Mouse (Mus musculus) hindbrain, embryonic 12.5 days (tissue): Measurements from ENCODE around the gene Kif2c. TPM values are rescaled to one million over a fixed set of nuclear protein-coding genes. Genes with fewer than 3 reads are reported as not detected.
"Not testable (repeated sequence)": the region's sequence is repeated elsewhere in the genome, so short reads cannot be mapped to it uniquely, and the experiment has no call there.

ENCODE experiments used
- ATAC-seq: fragments of 200-750 bp; cut with Nextera tagmentation; 2 replicates; pipeline ENCODE4 v1.8.0; 2017; ENCODE audit warnings: moderate TSS enrichment; ENCODE audit not compliant: low FRiP score
- H3K27ac ChIP-seq: fragments of 300-500 bp; sonication (generic); 2 replicates; pipeline ENCODE4 v1.5.1; 2016; ENCODE audit warnings: mild to moderate bottlenecking
- H3K27me3 ChIP-seq: fragments of 300-500 bp; sonication (generic); 2 replicates; pipeline ENCODE4 v1.6.1; 2016; ENCODE audit warnings: mild to moderate bottlenecking
- H3K36me3 ChIP-seq: fragments of 300-500 bp; sonication (generic); 2 replicates; pipeline ENCODE4 v1.6.1; 2016; ENCODE audit warnings: mild to moderate bottlenecking
- H3K4me1 ChIP-seq: fragments of 300-500 bp; sonication (generic); 2 replicates; pipeline ENCODE4 v1.6.1; 2016
- H3K4me2 ChIP-seq: fragments of 300-500 bp; sonication (generic); replicated peaks from 2 replicates; pipeline ENCODE4 v1.6.1; 2016; ENCODE audit warnings: mild to moderate bottlenecking
- H3K4me3 ChIP-seq: fragments of 300-500 bp; sonication (generic); 2 replicates; pipeline ENCODE4 v1.5.1; 2016; ENCODE audit warnings: mild to moderate bottlenecking
- H3K9ac ChIP-seq: fragments of 300-500 bp; sonication (generic); 2 replicates; pipeline ENCODE4 v1.6.1; 2016; ENCODE audit warnings: mild to moderate bottlenecking, moderate library complexity
- H3K9me3 ChIP-seq: fragments of 300-500 bp; sonication (generic); replicated peaks from 2 replicates; pipeline ENCODE4 v1.6.1; 2016; ENCODE audit warnings: mild to moderate bottlenecking
- WGBS: fragments of 180-500 bp; shearing (Covaris S2); methylation state at CpG from one replicate; pipeline ENCODE4 v1.1.7; 2016; 5-methylcytosine and 5-hydroxymethylcytosine counted together
- polyA plus RNA-seq: library from polyadenylated mRNA; unstranded; fragments of >200 nt; fragmentation: Nextera tagmentation; extraction: Ambion mirVana; gene quantifications from 2 replicates; pipeline ENCODE4 v1.2.1, GENCODE M21; 2016

The Kif2c gene
- polyA plus RNA-seq, 1 experiment from 2014 or later = 55.6 TPM

DNA sequence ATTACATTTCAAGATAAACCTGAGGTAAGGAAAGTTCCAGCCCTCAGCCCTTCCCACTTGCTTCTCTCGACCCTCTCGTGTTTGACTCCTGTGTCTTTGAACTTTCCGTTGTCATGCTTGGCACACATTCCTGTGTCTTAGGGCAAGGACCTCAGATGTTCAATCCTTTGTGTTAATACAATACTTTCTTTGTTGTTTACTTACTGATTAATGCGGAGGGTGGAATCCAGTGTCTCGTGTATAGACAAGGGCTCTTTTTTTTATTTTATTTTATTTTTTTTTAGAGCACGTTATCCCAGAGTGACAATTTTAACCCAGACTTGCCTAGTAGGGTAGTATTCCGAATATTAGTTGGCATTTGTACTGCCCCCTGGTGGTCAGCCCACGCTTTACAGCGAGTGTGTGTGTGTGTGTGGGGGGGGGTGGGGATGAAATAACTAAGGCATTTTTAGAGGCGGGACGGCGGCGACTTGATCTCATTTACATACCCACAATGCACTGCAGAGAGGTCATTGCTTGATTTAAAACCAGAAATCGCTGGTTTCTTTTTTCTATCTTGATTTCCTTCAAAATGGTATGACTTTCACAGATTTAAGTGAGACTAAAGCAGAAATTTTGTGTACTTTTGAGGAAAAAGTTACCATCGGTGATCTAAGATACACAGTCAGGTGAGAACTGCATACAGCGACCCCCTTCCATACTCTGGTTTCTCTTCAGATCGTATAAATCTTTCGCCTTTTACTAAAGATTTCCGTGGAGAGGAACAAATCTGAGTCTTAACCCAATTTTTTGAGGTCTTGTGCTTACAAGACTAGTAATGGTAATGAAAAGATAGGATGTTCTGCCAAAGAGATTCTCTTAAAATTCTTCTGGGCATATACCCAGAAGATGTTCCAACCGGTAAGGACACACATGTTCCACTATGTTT is 28.0 kb upstream of the Kif2c start:
- WGBS = 2% methylated on average over 20 of the region's 20 CpGs
- Histone ChIP-seq H3K4me3 (no peak overlapping the region), H3K27ac (no peak overlapping the region), H3K9me3 (no peaks in the 10 kb centered on the region), H3K4me1 (no peaks in the 10 kb centered on the region), H3K9ac (no peak overlapping the region), H3K36me3 (no peaks in the 10 kb centered on the region), H3K27me3 (peaks cover 3% of the 10 kb centered on the region; the same call in 1 of the 2 replicates), H3K4me2 (no peak overlapping the region; the same call in 1 of the 2 replicates)
- ATAC-seq = no peak

DNA sequence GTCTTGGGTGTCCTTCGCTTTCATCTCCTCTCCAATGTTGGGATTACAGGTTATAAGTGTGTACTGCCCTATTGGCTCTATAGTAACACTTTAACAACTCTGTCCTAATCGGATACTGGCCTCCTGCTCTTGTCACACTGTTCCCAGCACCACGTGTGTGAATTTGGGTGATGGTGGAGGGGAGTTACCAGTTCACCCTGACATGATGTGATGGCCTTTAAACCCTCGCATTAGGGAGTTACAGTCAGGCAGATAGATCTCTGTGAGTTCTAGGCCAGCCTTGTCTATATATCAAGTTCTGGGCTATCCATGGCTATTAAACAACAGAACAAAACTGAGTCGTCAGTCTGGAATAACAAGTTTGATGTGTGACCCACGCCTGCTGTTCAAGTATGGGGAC is 27.2 kb upstream of the Kif2c start:
- H3K4me1 ChIP-seq = no peaks in the 10 kb centered on the region
- H3K4me2 ChIP-seq = no peak overlapping the region
- H3K27ac ChIP-seq = no peak overlapping the region
- H3K36me3 ChIP-seq = no peaks in the 10 kb centered on the region
- H3K9ac ChIP-seq = no peak overlapping the region
- 78% methylated on average over 6 of the region's 6 CpGs for WGBS
- H3K4me3 ChIP-seq = no peak overlapping the region
- no peak for ATAC-seq
- H3K27me3 ChIP-seq = peaks cover 3% of the 10 kb centered on the region; the same call in 1 of the 2 replicates
- no peaks in the 10 kb centered on the region for H3K9me3 ChIP-seq

DNA sequence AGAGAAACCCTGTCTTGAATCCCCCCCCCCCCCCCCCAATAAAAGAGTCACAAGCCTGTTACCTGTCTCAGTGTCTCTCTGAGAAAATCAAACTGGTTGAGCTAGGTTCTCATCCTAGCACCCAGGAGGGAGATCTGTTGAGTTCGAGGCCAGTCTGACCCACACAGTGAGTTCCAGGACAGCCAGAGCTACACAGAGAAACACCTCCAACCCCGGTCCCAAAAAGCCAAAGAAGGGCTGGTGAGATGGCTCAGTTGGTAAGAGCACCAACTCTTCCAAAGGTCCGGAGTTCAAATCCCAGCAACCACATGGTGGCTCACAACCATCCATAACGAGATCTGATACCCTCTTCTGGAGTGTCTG is 20.5 kb upstream of the Kif2c start:
- Histone ChIP-seq H3K4me1 (no peaks in the 10 kb centered on the region), H3K36me3 (no peaks in the 10 kb centered on the region), H3K4me2 (peak overlapping the region; percentile 42; the same call in 1 of the 2 replicates), H3K27ac (0 out of 2 replicates have a peak overlapping the region, but pooled peaks have one; percentile 64), H3K9me3 (no peaks in the 10 kb centered on the region), H3K27me3 (no peaks in the 10 kb centered on the region), H3K9ac (no peak overlapping the region), H3K4me3 (no peak overlapping the region)
- no peak for ATAC-seq
- WGBS = 66% methylated on average over 4 of the region's 4 CpGs

DNA sequence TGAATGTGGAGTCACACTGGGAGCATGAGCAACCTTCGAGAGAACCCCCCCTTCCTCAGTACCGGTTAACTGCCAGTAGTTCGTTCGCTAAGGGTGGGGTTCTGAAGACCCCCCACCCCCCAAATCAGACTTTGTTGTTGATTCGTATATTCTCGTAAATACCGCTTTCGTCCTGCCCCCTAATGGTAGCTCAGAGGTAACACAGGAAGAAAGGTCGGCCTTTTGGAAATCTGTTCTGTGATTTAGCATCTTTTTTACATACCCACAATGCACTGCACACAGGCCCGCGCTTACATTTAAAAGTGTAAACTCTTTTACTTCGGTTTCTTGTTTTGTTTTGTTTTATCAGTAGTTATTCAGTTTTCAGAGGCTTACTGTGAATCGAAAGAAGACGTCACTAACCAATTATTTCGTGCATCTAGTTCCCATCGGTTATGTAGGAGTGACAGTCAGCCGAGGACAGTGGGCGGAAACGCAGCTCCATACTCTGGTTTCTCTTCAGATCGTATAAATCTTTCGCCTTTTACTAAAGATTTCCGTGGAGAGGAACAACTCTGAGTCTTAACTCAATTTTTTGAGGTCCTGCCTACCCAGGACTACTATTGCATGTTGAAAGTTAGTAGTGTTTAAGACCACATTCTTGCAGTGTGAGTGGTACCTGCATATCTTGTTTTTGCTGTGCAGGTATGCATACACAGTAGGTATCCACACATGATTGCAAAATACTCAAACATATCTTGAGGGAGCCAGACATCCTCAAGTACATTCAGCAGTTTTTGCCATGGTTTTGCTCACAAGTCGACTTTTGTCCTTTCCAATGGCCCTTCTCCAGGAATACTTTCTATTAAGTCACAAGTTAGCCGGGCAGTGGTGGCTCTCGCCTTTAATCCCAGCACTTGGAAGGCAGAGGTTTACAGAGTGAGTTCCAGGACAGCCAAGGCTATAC is 19.9 kb upstream of the Kif2c start:
- Histone ChIP-seq H3K4me1 (no peaks in the 10 kb centered on the region), H3K9ac (peak overlapping the region; percentile 51), H3K4me2 (peak overlapping the region; percentile 42), H3K4me3 (peak overlapping the region; percentile 28), H3K27ac (peak overlapping the region; percentile 64; the same call in 1 of the 2 replicates), H3K36me3 (no peaks in the 10 kb centered on the region), H3K27me3 (no peaks in the 10 kb centered on the region), H3K9me3 (no peaks in the 10 kb centered on the region)
- WGBS = under 1% methylated on average over 25 of the region's 25 CpGs
- ATAC-seq = peak; percentile 76

DNA sequence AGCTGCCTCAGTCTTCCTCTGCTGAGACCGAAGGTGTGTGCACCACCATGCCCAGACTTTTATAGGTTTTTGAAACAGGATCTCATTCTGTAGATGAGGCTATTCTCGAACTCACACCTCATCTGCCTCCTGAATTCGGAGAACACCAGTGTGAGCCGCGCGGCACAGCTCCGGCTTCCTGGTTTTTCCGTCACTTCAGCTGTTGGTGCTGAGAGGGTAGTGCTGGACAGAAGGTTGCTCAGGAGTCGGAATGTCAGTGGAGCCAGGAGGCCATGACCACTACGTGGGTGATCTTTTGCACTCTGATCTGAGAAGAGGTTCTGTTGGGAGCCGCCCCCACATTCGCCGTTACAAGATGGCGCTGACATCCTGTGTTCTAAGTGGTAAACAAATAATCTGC is 9.4 kb upstream of the Kif2c start:
- no peaks in the 10 kb centered on the region for H3K27me3 ChIP-seq
- H3K9me3 ChIP-seq = no peaks in the 10 kb centered on the region
- 0 out of 2 replicates have a peak, but pooled peaks cover 2% of the 10 kb centered on the region for H3K4me1 ChIP-seq
- no peak overlapping the region for H3K27ac ChIP-seq
- H3K4me2 ChIP-seq = no peak overlapping the region
- ATAC-seq = no peak
- 94% methylated on average over 14 of the region's 14 CpGs for WGBS
- H3K4me3 ChIP-seq = no peak overlapping the region
- H3K9ac ChIP-seq = no peak overlapping the region
- H3K36me3 ChIP-seq = no peaks in the 10 kb centered on the region

DNA sequence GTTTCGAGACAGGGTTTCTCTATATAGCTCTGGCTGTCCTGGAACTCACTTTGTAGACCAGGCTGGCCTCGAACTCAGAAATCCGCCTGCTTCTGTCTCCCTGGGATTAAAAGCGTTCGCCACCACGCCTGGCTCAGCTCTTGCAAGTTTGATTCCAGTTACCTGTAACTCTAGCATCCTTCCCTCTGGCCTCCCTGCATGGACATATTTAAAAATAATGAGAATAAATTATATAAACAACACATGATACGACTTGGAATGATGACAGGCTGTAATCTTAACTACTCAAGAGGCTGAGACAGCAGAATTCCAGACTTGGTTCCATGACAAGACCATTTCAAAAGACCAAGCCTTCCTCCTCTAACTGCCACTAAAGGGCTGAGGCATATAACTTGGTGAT is 8.2 kb upstream of the Kif2c start:
- peak overlapping the region; percentile 79; the same call in 1 of the 2 replicates for H3K27ac ChIP-seq
- H3K36me3 ChIP-seq = no peaks in the 10 kb centered on the region
- 75% methylated on average over 7 of the region's 7 CpGs for WGBS
- H3K4me1 ChIP-seq = 0 out of 2 replicates have a peak, but pooled peaks cover 2% of the 10 kb centered on the region
- no peaks in the 10 kb centered on the region for H3K27me3 ChIP-seq
- H3K4me3 ChIP-seq = no peak overlapping the region
- H3K4me2 ChIP-seq = no peak overlapping the region
- ATAC-seq = no peak
- no peak overlapping the region for H3K9ac ChIP-seq
- H3K9me3 ChIP-seq = no peaks in the 10 kb centered on the region

DNA sequence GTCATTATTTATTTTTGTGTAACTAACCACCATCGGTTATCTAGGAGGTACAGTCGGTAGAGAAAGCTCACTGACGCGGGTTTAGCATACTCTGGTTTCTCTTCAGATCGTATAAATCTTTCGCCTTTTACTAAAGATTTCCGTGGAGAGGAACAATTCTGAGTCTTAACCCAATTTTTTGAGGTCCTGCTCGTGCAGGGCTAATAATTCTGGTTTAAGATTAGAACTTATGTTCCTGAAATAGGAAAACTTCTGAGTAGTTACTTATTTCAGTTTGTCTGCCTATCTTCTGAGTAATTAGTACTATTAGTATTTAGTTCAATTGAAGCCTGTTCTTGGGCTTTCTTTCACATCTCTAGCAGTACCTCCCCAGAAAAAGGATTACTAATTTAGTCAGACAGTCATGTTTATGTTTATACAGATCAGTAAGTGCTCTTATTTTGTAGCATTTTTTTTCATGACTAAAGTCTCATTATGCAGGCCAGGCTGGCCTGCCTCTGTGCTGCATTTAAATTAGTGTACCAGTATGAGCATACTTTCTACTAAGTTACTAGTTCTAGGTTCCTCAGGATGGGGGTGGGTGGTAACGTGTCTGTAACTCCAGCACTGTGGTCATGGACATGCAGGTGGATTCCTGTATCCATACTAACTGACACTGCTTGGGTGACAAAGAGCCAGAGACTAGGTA is 7.6 kb upstream of the Kif2c start:
- under 1% methylated on average over 9 of the region's 9 CpGs for WGBS
- Histone ChIP-seq H3K4me2 (peak overlapping the region; percentile 37), H3K9ac (peak overlapping the region; percentile 55), H3K9me3 (no peaks in the 10 kb centered on the region), H3K27me3 (no peaks in the 10 kb centered on the region), H3K4me3 (peak overlapping the region; percentile 23), H3K36me3 (no peaks in the 10 kb centered on the region), H3K27ac (peak overlapping the region; percentile 79), H3K4me1 (0 out of 2 replicates have a peak, but pooled peaks cover 2% of the 10 kb centered on the region)
- peak; percentile 87 for ATAC-seq

DNA sequence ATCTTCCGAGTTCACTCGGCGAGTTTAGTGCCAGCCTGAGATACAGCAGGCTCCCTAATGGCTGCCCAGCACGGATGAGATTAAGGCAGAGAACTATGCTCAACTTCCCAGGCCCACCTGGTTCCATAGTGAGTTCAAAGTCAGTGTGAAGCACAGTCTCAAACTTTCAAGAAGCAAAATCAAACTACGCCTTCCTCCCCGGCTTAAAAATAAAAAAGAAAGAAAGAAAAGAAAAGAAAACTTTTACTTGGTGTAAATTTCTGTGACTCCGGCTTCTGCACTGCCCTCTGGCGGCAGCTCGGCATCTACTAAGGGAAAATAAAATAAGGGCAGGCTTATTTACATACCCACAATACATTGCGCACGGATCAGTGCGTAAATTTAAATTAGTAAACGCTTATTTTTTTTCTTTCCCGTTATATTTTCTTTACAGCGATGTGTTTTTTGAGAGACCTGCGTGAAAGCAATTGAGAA is 7.0 kb upstream of the Kif2c start:
- ATAC-seq = peak; percentile 65
- Histone ChIP-seq H3K36me3 (no peaks in the 10 kb centered on the region), H3K4me3 (peak overlapping the region; percentile 23), H3K4me2 (peak overlapping the region; percentile 37), H3K9ac (peak overlapping the region; percentile 55), H3K27ac (peak overlapping the region; percentile 79), H3K9me3 (no peaks in the 10 kb centered on the region), H3K4me1 (0 out of 2 replicates have a peak, but pooled peaks cover 2% of the 10 kb centered on the region), H3K27me3 (no peaks in the 10 kb centered on the region)
- 3% methylated on average over 16 of the region's 16 CpGs for WGBS

DNA sequence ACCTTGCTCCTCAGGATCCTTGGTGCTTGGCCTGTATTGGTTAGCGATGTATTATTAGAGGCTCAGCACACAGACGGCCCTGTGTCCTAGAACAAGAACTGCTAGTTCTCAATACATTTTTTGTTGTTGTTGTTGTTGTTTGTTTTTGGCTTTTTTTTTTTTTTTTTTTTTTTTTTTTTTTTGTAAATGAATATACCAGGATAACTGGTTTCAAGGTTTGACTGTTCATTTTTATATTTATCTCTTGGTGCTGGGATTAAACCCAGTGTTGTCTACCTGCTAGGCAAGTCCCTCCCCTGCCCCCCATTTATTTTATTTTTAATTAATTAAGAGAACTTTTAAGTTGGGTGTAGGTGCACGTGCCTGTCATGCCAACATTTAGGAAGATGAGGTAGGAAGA is 6.5 kb upstream of the Kif2c start:
- WGBS = 61% methylated on average over 3 of the region's 3 CpGs
- peak overlapping the region; percentile 23 for H3K4me3 ChIP-seq

DNA sequence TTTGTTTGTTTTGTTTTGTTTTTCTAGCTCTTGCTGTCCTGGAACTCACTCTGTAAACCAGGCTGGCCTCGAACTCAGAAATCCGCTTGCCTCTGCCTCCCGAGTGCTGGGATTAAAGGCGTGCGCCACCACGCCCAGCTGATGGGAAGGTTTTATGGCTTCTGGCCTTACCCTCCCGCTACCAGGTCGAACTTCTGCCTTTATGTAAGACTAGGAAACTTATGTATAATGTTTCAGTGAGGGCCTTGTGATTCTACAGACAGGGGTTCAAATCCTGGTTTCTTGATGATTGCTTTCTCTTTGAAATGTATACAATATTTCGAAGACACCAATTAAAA is 289 bp upstream of the Kif2c start:
- peak overlapping the region; percentile 60; the same call in 1 of the 2 replicates for H3K27ac ChIP-seq
- not testable (repeated sequence) for H3K27me3 ChIP-seq, H3K9me3 ChIP-seq
- H3K36me3 ChIP-seq = peaks cover 21% of the 10 kb centered on the region
- H3K4me3 ChIP-seq = peak overlapping the region; percentile 59
- ATAC-seq = peak; percentile 68
- WGBS = 11% methylated on average over 9 of the region's 9 CpGs
- H3K4me2 ChIP-seq = peak overlapping the region; percentile 75
- peak overlapping the region; percentile 60 for H3K9ac ChIP-seq
- peaks cover 14% of the 10 kb centered on the region for H3K4me1 ChIP-seq

More for the DNA sequence above, 6.5 kb upstream of the Kif2c start:
- H3K27me3 ChIP-seq = no peaks in the 10 kb centered on the region
- no peak overlapping the region for H3K9ac ChIP-seq
- peak overlapping the region; percentile 23; the same call in 1 of the 2 replicates for H3K27ac ChIP-seq
- 0 out of 2 replicates have a peak, but pooled peaks cover 2% of the 10 kb centered on the region for H3K4me1 ChIP-seq
- peak overlapping the region; percentile 37 for H3K4me2 ChIP-seq
- H3K36me3 ChIP-seq = no peaks in the 10 kb centered on the region
- H3K9me3 ChIP-seq = no peaks in the 10 kb centered on the region
- peak; percentile 24; the same call in 1 of the 2 replicates for ATAC-seq

DNA sequence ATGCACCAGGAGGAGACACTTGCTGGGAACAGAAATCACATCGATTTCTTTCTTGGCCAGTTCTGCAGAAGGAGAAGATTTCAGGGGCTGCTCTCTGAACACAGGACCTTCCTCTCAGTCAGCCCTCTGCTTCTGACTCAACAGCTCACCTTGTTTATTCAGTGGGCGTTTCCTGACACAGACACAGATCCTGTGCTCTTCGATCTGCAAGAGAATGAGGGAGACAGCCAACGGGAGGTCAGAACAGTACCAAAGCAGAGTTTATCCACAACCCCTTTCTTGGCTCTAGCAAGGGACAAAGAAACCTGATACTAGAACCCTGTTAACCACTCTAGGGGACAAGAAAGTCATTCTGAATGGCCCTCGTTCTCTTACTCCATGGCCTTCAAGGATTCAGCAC is 12.5 kb downstream of the Kif2c start:
- H3K4me1 ChIP-seq = no peaks in the 10 kb centered on the region
- H3K9ac ChIP-seq = no peak overlapping the region
- peaks cover 88% of the 10 kb centered on the region for H3K36me3 ChIP-seq
- no peak overlapping the region for H3K4me2 ChIP-seq
- no peak overlapping the region for H3K4me3 ChIP-seq
- no peaks in the 10 kb centered on the region for H3K27me3 ChIP-seq
- no peak overlapping the region for H3K27ac ChIP-seq
- no peaks in the 10 kb centered on the region for H3K9me3 ChIP-seq
- ATAC-seq = no peak
- WGBS = 92% methylated on average over 5 of the region's 5 CpGs
